Mouse (Mus musculus): ENCODE measurements around the gene Serpina10.

DNA sequence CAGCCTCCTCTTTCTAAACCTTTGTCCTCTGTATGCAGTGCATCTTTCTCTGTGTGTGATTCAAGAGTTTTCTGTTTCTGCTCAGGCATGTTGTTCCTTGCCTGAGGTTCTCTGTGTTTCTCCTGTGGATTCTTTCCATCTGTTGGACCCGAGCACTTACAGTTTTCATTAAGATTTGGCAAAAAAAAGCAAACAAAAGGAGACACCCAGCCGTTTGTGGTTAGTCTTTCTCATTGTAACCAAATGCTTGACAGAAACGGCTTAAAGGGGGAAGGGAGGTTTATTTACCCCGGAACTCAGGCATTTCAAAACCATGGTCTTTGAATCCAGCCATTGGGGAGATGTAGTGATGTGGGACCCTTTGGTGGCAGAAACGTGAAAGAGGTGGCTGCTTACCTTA is 13.4 kb upstream of the Serpina10 start:
- TF ChIP-seq POLR2A (IDR thresholded peaks at IDR 0.05; ENCODE audit: insufficient read depth, low read depth, low read length) (no peak), CTCF (IDR thresholded peaks at IDR 0.05; ENCODE audit: insufficient read depth, low read depth, low read length) (no peak)

Data from olfactory bulb, adult 2 months (tissue).